Mouse (Mus musculus): ENCODE results near the gene Ank. TPM values are rescaled to one million over a fixed set of nuclear protein-coding genes. Genes with fewer than 3 reads are reported as not detected.

Ank gene
- total and polyA plus RNA-seq, 3 experiments: 0.04 to 0.15 TPM; not detected in 1

GRCm38 (mm10) chr15:27564106-27565100 is 97.9 kb downstream of the Ank start:
- Histone ChIP-seq H3K36me3 (ENCODE audit: control insufficient read depth in 1 of 2, insufficient read depth in 2 of 2, low read length in 2 of 2) (no peaks in the 10 kb centered on the region), H3K27me3 (ENCODE audit: control insufficient read depth in 1 of 2, insufficient read depth in 2 of 2, low read length in 2 of 2) (no peaks in the 10 kb centered on the region), H3K4me1 (ENCODE audit: control insufficient read depth in 1 of 2, insufficient read depth in 2 of 2, low read length in 2 of 2) (no peaks in the 10 kb centered on the region; a peak in 1 of 4 replicates), H3K9ac (ENCODE audit: control insufficient read depth, low read depth, low read length, poor library complexity, severe bottlenecking) (no peak overlapping the region), H3K9me3 (replicated peaks; ENCODE audit: insufficient read depth, low read length) (no peaks in the 10 kb centered on the region), H3K27ac (ENCODE audit: control insufficient read depth, low read depth, low read length) (no peak overlapping the region), H3K79me2 (ENCODE audit: control insufficient read depth, insufficient read depth, low read length, poor library complexity) (no peaks in the 10 kb centered on the region), H3K4me3 (ENCODE audit: control insufficient read depth in 1 of 2, insufficient read depth in 1 of 2, low read depth in 2 of 2, low read length in 2 of 2) (no peak overlapping the region)
- no peak for DNase-seq (ENCODE audit: low read depth, low spot score)
- no peak for TF ChIP-seq GATA1 (IDR thresholded peaks at IDR 0.05; ENCODE audit: low read depth, low read length)
- no peak for TF ChIP-seq MYC (IDR thresholded peaks at IDR 0.05; ENCODE audit: low read depth, low read length)
- TF ChIP-seq ZNF384 (IDR thresholded peaks at IDR 0.05; ENCODE audit: low read depth, low read length): no peak
- no peak for TF ChIP-seq POLR2A (IDR thresholded peaks at IDR 0.05; ENCODE audit: control insufficient read depth in 1 of 2, insufficient read depth in 1 of 2, low read depth in 1 of 2, low read length in 2 of 2, poor library complexity in 1 of 2)
- TF ChIP-seq ELF1 (IDR thresholded peaks at IDR 0.05; ENCODE audit: low read depth, low read length): no peak
- no peak for TF ChIP-seq NELFE (IDR thresholded peaks at IDR 0.05; ENCODE audit: low read depth, low read length)
- TF ChIP-seq SMC3 (IDR thresholded peaks at IDR 0.05; ENCODE audit: low read depth, low read length): no peak
- TF ChIP-seq KAT2A (conservative IDR thresholded peaks at IDR 0.05; ENCODE audit: low read depth, low read length): no peak
- no peak for TF ChIP-seq TCF12 (IDR thresholded peaks at IDR 0.05; ENCODE audit: low read depth, low read length)
- TF ChIP-seq CTCF (IDR thresholded peaks at IDR 0.05 in 2 of 3, conservative IDR thresholded peaks at IDR 0.05 in 1 of 3; ENCODE audit: control insufficient read depth in 1 of 3, insufficient read depth in 1 of 3, low read depth in 2 of 3, low read length in 3 of 3, poor library complexity in 1 of 3, severe bottlenecking in 1 of 3): no peak
- no peak for TF ChIP-seq BHLHE40 (IDR thresholded peaks at IDR 0.05; ENCODE audit: borderline replicate concordance, low read depth, low read length)
- TF ChIP-seq MAZ (IDR thresholded peaks at IDR 0.05; ENCODE audit: low read depth, low read length): no peak
- no peak for TF ChIP-seq TBP (IDR thresholded peaks at IDR 0.05; ENCODE audit: low read depth, low read length)
- TF ChIP-seq ZKSCAN1 (IDR thresholded peaks at IDR 0.05; ENCODE audit: low read depth, low read length): no peak
- TF ChIP-seq POLR2AphosphoS2 (IDR thresholded peaks at IDR 0.05; ENCODE audit: low read length): no peak
- TF ChIP-seq ETS1 (IDR thresholded peaks at IDR 0.05; ENCODE audit: low read depth, low read length): no peak
- TF ChIP-seq CHD1 (IDR thresholded peaks at IDR 0.05; ENCODE audit: low read depth, low read length): no peak

GRCm38 (mm10) chr15:27565626-27566185 is 99.2 kb downstream of the Ank start:
- no peak for DNase-seq (ENCODE audit: low read depth, low spot score)
- H3K27ac ChIP-seq (ENCODE audit: control insufficient read depth, low read depth, low read length): no peak overlapping the region
- no peak overlapping the region for H3K9ac ChIP-seq (ENCODE audit: control insufficient read depth, low read depth, low read length, poor library complexity, severe bottlenecking)
- TF ChIP-seq MXI1 (IDR thresholded peaks at IDR 0.05; ENCODE audit: low read depth, low read length) (no peak), NRF1 (IDR thresholded peaks at IDR 0.05; ENCODE audit: insufficient read depth, low read depth, low read length, poor library complexity, severe bottlenecking) (no peak), ELF1 (IDR thresholded peaks at IDR 0.05; ENCODE audit: low read depth, low read length) (no peak), GABPA (IDR thresholded peaks at IDR 0.05; ENCODE audit: low read depth, low read length) (no peak), POLR2A (IDR thresholded peaks at IDR 0.05; ENCODE audit: control insufficient read depth in 1 of 2, insufficient read depth in 1 of 2, low read depth in 1 of 2, low read length in 2 of 2, poor library complexity in 1 of 2) (no peak), RCOR1 (IDR thresholded peaks at IDR 0.05; ENCODE audit: low read depth, low read length) (no peak), SIN3A (IDR thresholded peaks at IDR 0.05; ENCODE audit: low read length) (no peak), ZNF384 (IDR thresholded peaks at IDR 0.05; ENCODE audit: low read depth, low read length) (no peak), TAL1 (IDR thresholded peaks at IDR 0.05; ENCODE audit: low read length) (no peak), TCF12 (IDR thresholded peaks at IDR 0.05; ENCODE audit: low read depth, low read length) (no peak), ZC3H11A (IDR thresholded peaks at IDR 0.05; ENCODE audit: low read depth, low read length) (no peak), MAZ (IDR thresholded peaks at IDR 0.05; ENCODE audit: low read depth, low read length) (no peak), USF1 (IDR thresholded peaks at IDR 0.05; ENCODE audit: low read depth, low read length) (no peak), USF2 (IDR thresholded peaks at IDR 0.05; ENCODE audit: borderline replicate concordance in 1 of 2, insufficient read depth in 1 of 2, low read depth in 1 of 2, low read length in 2 of 2) (no peak)
- H3K27me3 ChIP-seq (ENCODE audit: control insufficient read depth in 1 of 2, insufficient read depth in 2 of 2, low read length in 2 of 2): no peaks in the 10 kb centered on the region
- H3K79me2 ChIP-seq (ENCODE audit: control insufficient read depth, insufficient read depth, low read length, poor library complexity): no peaks in the 10 kb centered on the region
- H3K4me3 ChIP-seq (ENCODE audit: control insufficient read depth in 1 of 2, insufficient read depth in 1 of 2, low read depth in 2 of 2, low read length in 2 of 2): no peak overlapping the region
- no peaks in the 10 kb centered on the region for H3K36me3 ChIP-seq (ENCODE audit: control insufficient read depth in 1 of 2, insufficient read depth in 2 of 2, low read length in 2 of 2)
- no peaks in the 10 kb centered on the region for H3K9me3 ChIP-seq (replicated peaks; ENCODE audit: insufficient read depth, low read length)
- H3K4me1 ChIP-seq (ENCODE audit: control insufficient read depth in 1 of 2, insufficient read depth in 2 of 2, low read length in 2 of 2): no peaks in the 10 kb centered on the region; a peak in 1 of 4 replicates

Measured in MEL (cell line).